Mouse (Mus musculus): Measurements from ENCODE around the gene 4932414N04Rik. TPM values are rescaled to one million over a fixed set of nuclear protein-coding genes. Genes with fewer than 3 reads are reported as not detected.

The 4932414N04Rik gene
- total RNA-seq, 2 experiments from 2014 or later, result not detected

Other genes with a start within 250 kb of the 4932414N04Rik start
- 10 to 100 TPM; 88.1 to 97.1 TPM for gene Stk39, start 184.2 kb upstream of the 4932414N04Rik start, total RNA-seq (2021)
- gene 4933409G03Rik, start 74.1 kb upstream of the 4932414N04Rik start, total RNA-seq (2021), result not detected
- gene Cers6, start 205.0 kb downstream of the 4932414N04Rik start, total RNA-seq (2021), result 10 to 100 TPM in 1 of 2 experiments, 1 to 10 TPM in 1; 7.9 to 11.4 TPM

All from heart, adult 18-20 months (tissue).